Mouse (Mus musculus): ENCODE data around the gene Gm17324. TPM values are rescaled to one million over a fixed set of nuclear protein-coding genes. Genes with fewer than 3 reads are reported as not detected.

Gene Gm17324
- total RNA-seq, 2 experiments from 2014 or later: not detected

Small RNAs within 50 kb of the gene (microRNA-seq; reads per million reads assigned to microRNA genes)
- 0 reads per million in 2 experiments for gene Gm26377

Other genes starting within 250 kb of the Gm17324 start
- gene Gsta1, start 218.1 kb downstream of the Gm17324 start, total RNA-seq (2021): under 1 TPM in 1 of 2 experiments, not detected in 1; 0.55 TPM
- gene Gm3776, start 191.7 kb downstream of the Gm17324 start, total RNA-seq (2021): not detected
- gene Gm10639, start 158.9 kb downstream of the Gm17324 start, total RNA-seq (2021): not detected
- not detected for gene Omt2a, start 134.0 kb downstream of the Gm17324 start, total RNA-seq (2021)
- gene Omt2b, start 121.2 kb downstream of the Gm17324 start, total RNA-seq (2021): not detected
- gene Gsta2, start 93.0 kb downstream of the Gm17324 start, total RNA-seq (2021): not detected
- not detected for gene Dppa5a, start 80.6 kb downstream of the Gm17324 start, total RNA-seq (2021)
- not detected for gene Ooep, start 70.1 kb downstream of the Gm17324 start, total RNA-seq (2021)
- gene Ddx43, start 53.0 kb downstream of the Gm17324 start, total RNA-seq (2021): not detected
- gene Cgas, start 5.5 kb downstream of the Gm17324 start, total RNA-seq (2021): 1 to 10 TPM in 1 of 2 experiments, under 1 TPM in 1; 0.96 to 1.1 TPM
- gene Mto1, start 578 bp downstream of the Gm17324 start, total RNA-seq (2021): 10 to 100 TPM; 18.9 to 21.8 TPM
- gene Eef1a1, start 40.4 kb upstream of the Gm17324 start, total RNA-seq (2021): 1,000 to 10,000 TPM; 3,592 to 3,750 TPM
- gene Slc17a5, start 139.3 kb upstream of the Gm17324 start, total RNA-seq (2021): 1 to 10 TPM; 7.6 to 7.7 TPM
- 10 to 100 TPM; 13.0 to 13.5 TPM for gene Cd109, start 166.8 kb upstream of the Gm17324 start, total RNA-seq (2021)